Mouse (Mus musculus) embryonic facial prominence, embryonic 10.5 days (tissue): ENCODE measurements around the gene Odf3l1. TPM values are rescaled to one million over a fixed set of nuclear protein-coding genes. Genes with fewer than 3 reads are reported as not detected.
A peak's percentile ranks its signal among the peaks of the same experiment; 100 is the strongest.
"Not testable (repeated sequence)": the region's sequence is repeated elsewhere in the genome, so short reads cannot be mapped to it uniquely, and the experiment has no call there.

Experiments used
- DNase-seq: peaks from one replicate; pipeline ENCODE4 v3.0.0-alpha.2; 2017; ENCODE audit warnings: low spot score
- H3K27ac ChIP-seq: fragments of 300-500 bp; sonication (generic); replicated peaks from 2 replicates; pipeline ENCODE4 v1.5.1; 2016; ENCODE audit warnings: mild to moderate bottlenecking
- H3K27me3 ChIP-seq: fragments of 300-500 bp; sonication (generic); replicated peaks from 2 replicates; pipeline ENCODE4 v1.6.1; 2016; ENCODE audit warnings: low read depth, mild to moderate bottlenecking; ENCODE audit not compliant: poor library complexity, severe bottlenecking
- H3K36me3 ChIP-seq: fragments of 300-500 bp; sonication (generic); replicated peaks from 2 replicates; pipeline ENCODE4 v1.6.1; 2016; ENCODE audit warnings: mild to moderate bottlenecking, moderate library complexity
- H3K4me1 ChIP-seq: fragments of 300-500 bp; sonication (generic); 2 replicates; pipeline ENCODE4 v1.6.1; 2016
- H3K4me3 ChIP-seq: fragments of 300-500 bp; sonication (generic); 2 replicates; pipeline ENCODE4 v1.5.1; 2016; ENCODE audit warnings: mild to moderate bottlenecking, moderate library complexity
- H3K9me3 ChIP-seq: fragments of 300-500 bp; sonication (generic); 2 replicates; pipeline ENCODE4 v1.6.1; 2016; ENCODE audit warnings: mild to moderate bottlenecking
- WGBS: fragments of 180-500 bp; shearing (Covaris S2); methylation state at CpG from one replicate; pipeline ENCODE4 v1.1.7; 2016; 5-methylcytosine and 5-hydroxymethylcytosine counted together
- polyA plus RNA-seq: library from polyadenylated mRNA; unstranded; fragments of >200 nt; fragmentation: Nextera tagmentation; extraction: Ambion mirVana; gene quantifications from 2 replicates; pipeline ENCODE4 v1.2.1, GENCODE M21; 2016

Odf3l1 gene
- polyA plus RNA-seq: not detected in 2 replicates

GRCm38 (mm10) chr9:56864216-56864729 is at the start of gene Odf3l1:
Gene Odf3l1, minus strand, starts transcription at chr9:56864679.
- Histone ChIP-seq H3K27me3 (peaks cover 57% of the 10 kb centered on the region), H3K27ac (peak within 1 kb of the TSS; percentile 75), H3K9me3 (no peaks in the 10 kb centered on the region), H3K4me1 (peaks cover 73% of the 10 kb centered on the region), H3K36me3 (no peaks in the 10 kb centered on the region), H3K4me3 (peak within 1 kb of the TSS; percentile 57)
- WGBS: 13% methylated on average over 3 of the region's 3 CpGs
- DNase-seq: peak; percentile 40

GRCm38 (mm10) chr9:56913991-56914390 is 49.5 kb upstream of the Odf3l1 start:
- Histone ChIP-seq H3K36me3 (peaks cover 51% of the 10 kb centered on the region), H3K4me1 (peaks cover 5% of the 10 kb centered on the region; the same call in 1 of the 2 replicates), H3K4me3 (no peak overlapping the region), H3K27ac (no peak overlapping the region), H3K9me3 (no peaks in the 10 kb centered on the region), H3K27me3 (no peaks in the 10 kb centered on the region)
- 91% methylated on average over 9 of the region's 9 CpGs for WGBS
- no peak for DNase-seq

- H3K9me3 ChIP-seq: no peaks in the 10 kb centered on the region
- H3K27me3 ChIP-seq: no peaks in the 10 kb centered on the region
- no peaks in the 10 kb centered on the region for H3K4me1 ChIP-seq
- H3K27ac ChIP-seq: no peak overlapping the region
- 52% methylated on average over 1 of the region's 1 CpGs for WGBS
- peaks cover 21% of the 10 kb centered on the region for H3K36me3 ChIP-seq
- H3K4me3 ChIP-seq: no peak overlapping the region
- DNase-seq: no peak
These were observed 46.5 kb upstream of the Odf3l1 start for GRCm38 (mm10) chr9:56911017-56911416.

DNA sequence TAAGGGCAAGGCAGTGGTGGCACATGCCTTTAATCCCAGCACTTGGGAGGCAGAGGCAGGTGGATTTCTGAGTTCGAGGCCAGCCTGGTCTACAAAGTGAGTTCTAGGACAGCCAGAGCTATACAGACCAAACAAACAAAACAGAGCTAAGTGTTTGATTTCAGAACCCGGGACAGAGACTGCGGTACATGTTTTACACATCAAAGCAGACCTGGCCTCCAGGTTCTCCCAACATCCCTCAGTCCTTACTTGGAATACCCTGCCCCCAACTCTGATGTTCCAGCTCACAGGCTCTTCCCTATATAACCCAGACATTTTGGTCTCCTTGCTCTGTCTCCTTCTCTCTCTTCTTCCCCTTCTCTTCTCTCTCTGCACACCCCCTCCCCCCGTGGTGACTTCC is 45.5 kb upstream of the Odf3l1 start:
- not testable (repeated sequence) for H3K27ac ChIP-seq, H3K9me3 ChIP-seq, DNase-seq, H3K4me1 ChIP-seq, H3K27me3 ChIP-seq, H3K4me3 ChIP-seq
- WGBS: 46% methylated on average over 4 of the region's 4 CpGs
- H3K36me3 ChIP-seq: peaks cover 11% of the 10 kb centered on the region

- H3K9me3 ChIP-seq: no peaks in the 10 kb centered on the region
- 83% methylated on average over 9 of the region's 9 CpGs for WGBS
- H3K4me1 ChIP-seq: no peaks in the 10 kb centered on the region
- no peak for DNase-seq
- H3K27me3 ChIP-seq: no peaks in the 10 kb centered on the region
- H3K4me3 ChIP-seq: no peak overlapping the region
- H3K36me3 ChIP-seq: no peaks in the 10 kb centered on the region
- no peak overlapping the region for H3K27ac ChIP-seq
These were observed 43.1 kb upstream of the Odf3l1 start for GRCm38 (mm10) chr9:56907549-56907948.

- no peak overlapping the region for H3K4me3 ChIP-seq
- 87% methylated on average over 3 of the region's 3 CpGs for WGBS
- no peaks in the 10 kb centered on the region for H3K27me3 ChIP-seq
- H3K36me3 ChIP-seq: no peaks in the 10 kb centered on the region
- DNase-seq: no peak
- H3K4me1 ChIP-seq: peaks cover 24% of the 10 kb centered on the region
- H3K27ac ChIP-seq: no peak overlapping the region
- H3K9me3 ChIP-seq: no peaks in the 10 kb centered on the region
These were observed 39.2 kb upstream of the Odf3l1 start for GRCm38 (mm10) chr9:56903662-56904061.

GRCm38 (mm10) chr9:56901187-56901586 is 36.7 kb upstream of the Odf3l1 start:
- Histone ChIP-seq H3K4me1 (peaks cover 28% of the 10 kb centered on the region), H3K9me3 (no peaks in the 10 kb centered on the region), H3K36me3 (no peaks in the 10 kb centered on the region), H3K27me3 (no peaks in the 10 kb centered on the region), H3K4me3 (no peak overlapping the region), H3K27ac (no peak overlapping the region)
- DNase-seq: no peak
- WGBS: 60% methylated on average over 8 of the region's 8 CpGs

- no peak overlapping the region for H3K4me3 ChIP-seq
- DNase-seq: peak; percentile 34
- H3K36me3 ChIP-seq: no peaks in the 10 kb centered on the region
- peaks cover 28% of the 10 kb centered on the region for H3K4me1 ChIP-seq
- H3K27ac ChIP-seq: no peak overlapping the region
- H3K27me3 ChIP-seq: no peaks in the 10 kb centered on the region
- H3K9me3 ChIP-seq: no peaks in the 10 kb centered on the region
- 34% methylated on average over 9 of the region's 9 CpGs for WGBS
These were observed 36.1 kb upstream of the Odf3l1 start for GRCm38 (mm10) chr9:56900571-56900970.

- no peaks in the 10 kb centered on the region for H3K9me3 ChIP-seq
- H3K4me1 ChIP-seq: peaks cover 28% of the 10 kb centered on the region
- H3K27ac ChIP-seq: no peak overlapping the region
- no peak overlapping the region for H3K4me3 ChIP-seq
- no peak for DNase-seq
- H3K36me3 ChIP-seq: no peaks in the 10 kb centered on the region
- no peaks in the 10 kb centered on the region for H3K27me3 ChIP-seq
These were observed 35.6 kb upstream of the Odf3l1 start for GRCm38 (mm10) chr9:56900060-56900459.

- no peaks in the 10 kb centered on the region for H3K9me3 ChIP-seq
- peak overlapping the region; percentile 36; the same call in 1 of the 2 replicates for H3K27ac ChIP-seq
- 81% methylated on average over 11 of the region's 11 CpGs for WGBS
- no peak overlapping the region for H3K4me3 ChIP-seq
- H3K4me1 ChIP-seq: peaks cover 28% of the 10 kb centered on the region
- H3K27me3 ChIP-seq: no peaks in the 10 kb centered on the region
- no peaks in the 10 kb centered on the region for H3K36me3 ChIP-seq
- DNase-seq: no peak
These were observed 34.9 kb upstream of the Odf3l1 start for GRCm38 (mm10) chr9:56899409-56899808.

DNA sequence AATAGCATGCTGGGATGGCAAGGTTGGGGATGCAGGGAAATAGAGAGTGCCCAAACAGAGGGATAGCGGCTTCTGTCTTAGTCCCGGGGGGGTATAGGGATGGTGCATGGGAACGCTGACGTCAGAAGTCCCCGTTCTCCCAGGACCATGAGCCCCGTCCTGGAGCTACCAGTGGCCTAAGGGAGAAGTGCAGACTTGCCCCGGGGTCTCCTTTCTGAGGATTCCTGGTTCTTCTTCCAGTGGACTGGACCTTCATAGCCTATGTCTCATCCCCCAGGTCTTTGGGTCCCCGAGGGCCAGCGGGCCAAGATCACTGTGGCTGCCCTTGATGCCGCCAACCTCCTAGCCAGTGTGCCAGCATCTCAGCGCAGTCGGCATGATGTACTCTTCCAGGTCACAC is 32.3 kb upstream of the Odf3l1 start:
- no peaks in the 10 kb centered on the region for H3K9me3 ChIP-seq
- no peaks in the 10 kb centered on the region for H3K36me3 ChIP-seq
- H3K4me3 ChIP-seq: no peak overlapping the region
- H3K27me3 ChIP-seq: peaks cover 13% of the 10 kb centered on the region
- 88% methylated on average over 12 of the region's 12 CpGs for WGBS
- peak overlapping the region; percentile 25; the same call in 1 of the 2 replicates for H3K27ac ChIP-seq
- DNase-seq: no peak
- peaks cover 41% of the 10 kb centered on the region for H3K4me1 ChIP-seq

DNA sequence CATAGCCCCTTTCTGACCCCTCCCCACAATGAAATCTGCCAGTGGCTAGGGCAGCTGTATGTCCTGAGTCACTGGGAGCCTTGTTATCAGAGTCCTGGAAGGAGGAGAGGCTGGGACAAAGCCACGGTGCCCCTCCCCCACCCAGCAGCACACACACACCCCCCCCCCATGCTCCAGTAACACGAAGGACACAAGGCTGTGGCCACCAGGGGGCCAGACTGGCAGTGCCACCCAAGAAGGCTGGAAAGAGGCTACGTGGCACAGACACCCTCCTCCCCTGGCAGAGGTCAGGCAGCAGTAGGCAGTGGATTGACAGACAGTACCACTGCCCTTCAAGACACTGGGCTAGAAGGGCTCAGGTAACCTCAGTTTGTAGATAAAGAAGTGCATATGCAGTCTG is 29.5 kb upstream of the Odf3l1 start:
- no peaks in the 10 kb centered on the region for H3K36me3 ChIP-seq
- no peaks in the 10 kb centered on the region for H3K9me3 ChIP-seq
- peaks cover 21% of the 10 kb centered on the region for H3K27me3 ChIP-seq
- H3K27ac ChIP-seq: peak overlapping the region; percentile 36
- 19% methylated on average over 3 of the region's 3 CpGs for WGBS
- peak; percentile 57 for DNase-seq
- no peak overlapping the region for H3K4me3 ChIP-seq
- peaks cover 26% of the 10 kb centered on the region for H3K4me1 ChIP-seq

GRCm38 (mm10) chr9:56893313-56893712 is 28.8 kb upstream of the Odf3l1 start:
- Histone ChIP-seq H3K27me3 (peaks cover 21% of the 10 kb centered on the region), H3K36me3 (no peaks in the 10 kb centered on the region), H3K27ac (no peak overlapping the region; the same call in 1 of the 2 replicates), H3K9me3 (no peaks in the 10 kb centered on the region), H3K4me1 (peaks cover 26% of the 10 kb centered on the region), H3K4me3 (no peak overlapping the region)
- no peak for DNase-seq
- 68% methylated on average over 8 of the region's 8 CpGs for WGBS
